ENCODE assay signal across 9 mouse cellular contexts in the genomic region with DNA sequence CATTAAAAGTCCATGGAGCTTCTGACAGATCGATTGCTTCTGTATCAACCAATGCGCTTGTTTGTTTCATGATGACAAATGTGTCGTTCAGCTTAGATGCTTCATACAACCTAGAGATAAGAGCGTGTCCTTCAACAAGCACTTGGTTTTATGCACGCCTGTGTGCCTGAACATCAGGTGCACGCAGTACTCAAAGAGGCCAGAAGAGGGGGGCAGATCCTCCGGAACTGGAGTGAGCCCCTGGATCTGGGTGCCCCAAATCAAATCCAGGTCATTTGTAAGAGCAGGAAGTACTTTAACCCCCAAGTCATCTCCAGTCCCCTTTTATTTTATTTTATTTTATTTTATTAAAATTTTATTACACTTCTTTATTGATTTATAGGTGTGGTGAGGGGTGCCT.
DNase-seq lines count a peak whose midpoint lies in the region; ATAC-seq lines count a peak whose summit lies in the region.
"Had no signal": no experiment of that assay in that cellular context is flagged by ENCODE, and none has a peak within 500 bp of the region (broad histone marks: within the 10 kb centered on the region; RNA-seq: fewer than 3 reads in every experiment).

No protein-coding gene starts in this region.

- H3K9ac ChIP-seq in kidney, embryonic 15.5 days = no peak overlapping the region
- H3K9ac ChIP-seq in forebrain, embryonic 16.5 days (replicated peaks; ENCODE audit: low read depth, low read length) = no peak overlapping the region
- H3K9ac ChIP-seq: limb, embryonic 13.5 days had no signal

- no peaks in the 10 kb centered on the region for H3K27me3 ChIP-seq in kidney, embryonic 15.5 days
- no peaks in the 10 kb centered on the region for H3K27me3 ChIP-seq in forebrain, embryonic 16.5 days (replicated peaks; ENCODE audit: control insufficient read depth, insufficient read depth, low read length)
- peaks cover 6% of the 10 kb centered on the region; the same call in 1 of the 2 replicates for H3K27me3 ChIP-seq in heart, embryonic 10.5 days (ENCODE audit: insufficient read depth, poor library complexity, severe bottlenecking)
- H3K27me3 ChIP-seq: limb, embryonic 13.5 days had no signal

- H3K36me3 ChIP-seq in kidney, embryonic 15.5 days = no peaks in the 10 kb centered on the region
- H3K36me3 ChIP-seq in forebrain, embryonic 16.5 days (ENCODE audit: control insufficient read depth, insufficient read depth) = no peaks in the 10 kb centered on the region
- no peaks in the 10 kb centered on the region; the same call in 1 of the 2 replicates for H3K36me3 ChIP-seq in heart, embryonic 10.5 days
- H3K36me3 ChIP-seq: limb, embryonic 13.5 days had no signal

- no peaks in the 10 kb centered on the region for H3K4me1 ChIP-seq in kidney, embryonic 15.5 days
- H3K4me1 ChIP-seq in forebrain, embryonic 16.5 days (replicated peaks; ENCODE audit: control insufficient read depth, insufficient read depth, low read length) = no peaks in the 10 kb centered on the region
- H3K4me1 ChIP-seq in heart, embryonic 10.5 days = no peaks in the 10 kb centered on the region
- H3K4me1 ChIP-seq: limb, embryonic 13.5 days had no signal

- H3K4me2 ChIP-seq in kidney, embryonic 15.5 days = no peak overlapping the region
- no peak overlapping the region for H3K4me2 ChIP-seq in forebrain, embryonic 16.5 days (ENCODE audit: low read length)
- H3K4me2 ChIP-seq: limb, embryonic 13.5 days had no signal

- no peak overlapping the region for H3K4me3 ChIP-seq in kidney, embryonic 15.5 days (replicated peaks)
- H3K4me3 ChIP-seq in forebrain, embryonic 16.5 days (replicated peaks; ENCODE audit: low read length) = no peak overlapping the region
- no peak overlapping the region for H3K4me3 ChIP-seq in heart, embryonic 10.5 days
- H3K4me3 ChIP-seq: limb, embryonic 13.5 days had no signal

- H3K9me3 ChIP-seq in kidney, embryonic 15.5 days (replicated peaks) = no peaks in the 10 kb centered on the region
- H3K9me3 ChIP-seq in forebrain, embryonic 16.5 days (ENCODE audit: control insufficient read depth, low read length) = no peaks in the 10 kb centered on the region
- no peaks in the 10 kb centered on the region for H3K9me3 ChIP-seq in heart, embryonic 10.5 days
- H3K9me3 ChIP-seq: limb, embryonic 13.5 days had no signal

- WGBS in kidney, embryonic 15.5 days = 76% methylated on average over 7 of the region's 7 CpGs
- WGBS in forebrain, embryonic 16.5 days = 74% methylated on average over 7 of the region's 7 CpGs
- 53% methylated on average over 7 of the region's 7 CpGs for WGBS in heart, embryonic 10.5 days

- H3K27ac ChIP-seq in kidney, embryonic 15.5 days = no peak overlapping the region
- H3K27ac ChIP-seq in forebrain, embryonic 16.5 days (ENCODE audit: low read length) = no peak overlapping the region
- no peak overlapping the region for H3K27ac ChIP-seq in heart, embryonic 10.5 days
- H3K27ac ChIP-seq: limb, embryonic 13.5 days had no signal

- no peak for ATAC-seq in kidney, embryonic 15.5 days (replicated peaks; ENCODE audit: low FRiP score)
- ATAC-seq in granulocyte monocyte progenitor cell, adult 5-6 weeks (replicated peaks; ENCODE audit: poor library complexity, severe bottlenecking) = peak; percentile 73
- no peak for ATAC-seq in forebrain, embryonic 16.5 days

- DNase-seq in kidney, adult 18-20 months = peak; percentile 33
- peak; percentile 9 for DNase-seq in thymus, postnatal 0 days (ENCODE audit: low spot score)
- DNase-seq in thymus, adult 18-20 months = no peak
- no peak for DNase-seq in frontal cortex, postnatal 10 days (ENCODE audit: low spot score in 2 of 2)
- DNase-seq in heart, embryonic 10.5 days (ENCODE audit: low spot score) = no peak

Comparison
In these comparisons a context has a peak if more than half of its experiments do, and no peak if none do; other contexts are left out.
1. DNase-seq: peak in kidney, adult 18-20 months (single experiment) and thymus, postnatal 0 days (single experiment); none in thymus, adult 18-20 months (0 of 2), frontal cortex, postnatal 10 days (0 of 2) and heart, embryonic 10.5 days (single experiment).